Mouse (Mus musculus): ENCODE results near the gene Edc3. TPM values are rescaled to one million over a fixed set of nuclear protein-coding genes. Genes with fewer than 3 reads are reported as not detected.
A peak's percentile ranks its signal among the peaks of the same experiment; 100 is the strongest.

Edc3 gene
- total and polyA plus RNA-seq, 2 experiments from 2014 or later = 3.7 to 10.6 TPM

- DNase-seq (ENCODE audit: low spot score) (no peak), ATAC-seq (ENCODE audit: insufficient read depth, low read depth) (no peak)
- Histone ChIP-seq H3K9me3 (replicated peaks; ENCODE audit: control insufficient read depth, low read length) (no peaks in the 10 kb centered on the region), H3K27ac (ENCODE audit: low read depth) (no peak overlapping the region), H3K27me3 (ENCODE audit: control insufficient read depth, insufficient read depth, low read length) (no peaks in the 10 kb centered on the region), H3K36me3 (replicated peaks; ENCODE audit: control insufficient read depth, insufficient read depth, low read length) (peaks cover 94% of the 10 kb centered on the region), H3K4me3 (ENCODE audit: low read depth, low read length) (no peak overlapping the region), H3K4me2 (ENCODE audit: low read depth, low read length) (no peak overlapping the region), H3K4me1 (ENCODE audit: control insufficient read depth, insufficient read depth) (peaks cover 11% of the 10 kb centered on the region), H3K9ac (replicated peaks; ENCODE audit: low read depth, low read length) (no peak overlapping the region)
- WGBS = 22% methylated on average over 1 of the region's 1 CpGs
- TF ChIP-seq CTCF (IDR thresholded peaks at IDR 0.05; ENCODE audit: low read depth) = no peak
- no peak for TF ChIP-seq EP300 (IDR thresholded peaks at IDR 0.05; ENCODE audit: low read depth)
These were observed 40.5 kb downstream of the Edc3 start for GRCm38 (mm10) chr9:57748831-57749230.

- DNase-seq (ENCODE audit: low spot score) (no peak), ATAC-seq (ENCODE audit: insufficient read depth, low read depth) (no peak)
- 79% methylated on average over 7 of the region's 7 CpGs for WGBS
- no peak overlapping the region for H3K27ac ChIP-seq (ENCODE audit: low read depth)
- H3K4me2 ChIP-seq (ENCODE audit: low read depth, low read length) = no peak overlapping the region
- H3K36me3 ChIP-seq (replicated peaks; ENCODE audit: control insufficient read depth, insufficient read depth, low read length) = peaks cover 100% of the 10 kb centered on the region
- H3K9me3 ChIP-seq (replicated peaks; ENCODE audit: control insufficient read depth, low read length) = no peaks in the 10 kb centered on the region
- H3K4me3 ChIP-seq (ENCODE audit: low read depth, low read length) = no peak overlapping the region
- no peak overlapping the region for H3K9ac ChIP-seq (replicated peaks; ENCODE audit: low read depth, low read length)
- no peaks in the 10 kb centered on the region for H3K27me3 ChIP-seq (ENCODE audit: control insufficient read depth, insufficient read depth, low read length)
- H3K4me1 ChIP-seq (ENCODE audit: control insufficient read depth, insufficient read depth) = peaks cover 11% of the 10 kb centered on the region
- TF ChIP-seq CTCF (IDR thresholded peaks at IDR 0.05; ENCODE audit: low read depth) = no peak
- no peak for TF ChIP-seq EP300 (IDR thresholded peaks at IDR 0.05; ENCODE audit: low read depth)
These were observed 42.6 kb downstream of the Edc3 start for GRCm38 (mm10) chr9:57750901-57751300.

DNA sequence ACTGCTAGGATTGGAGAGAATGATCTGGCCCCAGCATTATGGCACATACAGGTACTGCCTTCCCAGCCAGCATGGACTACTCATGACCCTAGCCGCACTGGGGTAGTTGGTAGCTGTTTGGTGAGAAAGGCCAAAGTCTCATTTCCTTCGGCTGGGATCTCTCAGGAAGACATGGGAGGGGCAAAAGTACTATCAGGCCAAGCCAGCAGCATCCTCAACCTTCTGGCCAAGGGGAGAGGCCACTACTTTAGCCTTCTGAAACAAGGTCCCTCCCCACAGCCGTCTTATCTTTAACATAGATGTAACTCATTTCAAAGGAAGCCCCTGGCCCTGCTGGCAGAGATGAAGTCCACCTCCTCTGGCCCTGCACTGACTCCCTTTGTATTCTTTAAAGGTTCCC lies 49.2 kb downstream of the Edc3 start:
- H3K4me3 ChIP-seq (ENCODE audit: low read depth, low read length) = no peak overlapping the region
- peaks cover 91% of the 10 kb centered on the region for H3K36me3 ChIP-seq (replicated peaks; ENCODE audit: control insufficient read depth, insufficient read depth, low read length)
- H3K4me2 ChIP-seq (ENCODE audit: low read depth, low read length) = no peak overlapping the region
- ATAC-seq (ENCODE audit: insufficient read depth, low read depth) (no peak), DNase-seq (ENCODE audit: low spot score) (no peak)
- no peak for TF ChIP-seq CTCF (IDR thresholded peaks at IDR 0.05; ENCODE audit: low read depth)
- no peak for TF ChIP-seq EP300 (IDR thresholded peaks at IDR 0.05; ENCODE audit: low read depth)
- no peak overlapping the region for H3K9ac ChIP-seq (replicated peaks; ENCODE audit: low read depth, low read length)
- WGBS = 56% methylated on average over 3 of the region's 3 CpGs
- H3K27ac ChIP-seq (ENCODE audit: low read depth) = no peak overlapping the region
- H3K27me3 ChIP-seq (ENCODE audit: control insufficient read depth, insufficient read depth, low read length) = no peaks in the 10 kb centered on the region
- H3K9me3 ChIP-seq (replicated peaks; ENCODE audit: control insufficient read depth, low read length) = no peaks in the 10 kb centered on the region
- peaks cover 14% of the 10 kb centered on the region for H3K4me1 ChIP-seq (ENCODE audit: control insufficient read depth, insufficient read depth)

GRCm38 (mm10) chr9:57758528-57758927 lies 50.2 kb downstream of the Edc3 start:
- Histone ChIP-seq H3K9ac (replicated peaks; ENCODE audit: low read depth, low read length) (0 out of 2 replicates have a peak overlapping the region, but pooled peaks have one; percentile 26), H3K27me3 (ENCODE audit: control insufficient read depth, insufficient read depth, low read length) (no peaks in the 10 kb centered on the region), H3K27ac (ENCODE audit: low read depth) (no peak overlapping the region), H3K36me3 (replicated peaks; ENCODE audit: control insufficient read depth, insufficient read depth, low read length) (peaks cover 81% of the 10 kb centered on the region), H3K4me1 (ENCODE audit: control insufficient read depth, insufficient read depth) (peaks cover 23% of the 10 kb centered on the region), H3K9me3 (replicated peaks; ENCODE audit: control insufficient read depth, low read length) (no peaks in the 10 kb centered on the region), H3K4me2 (ENCODE audit: low read depth, low read length) (no peak overlapping the region), H3K4me3 (ENCODE audit: low read depth, low read length) (no peak overlapping the region)
- 91% methylated on average over 22 of the region's 22 CpGs for WGBS
- ATAC-seq (ENCODE audit: insufficient read depth, low read depth) (no peak), DNase-seq (ENCODE audit: low spot score) (no peak)
- TF ChIP-seq CTCF (IDR thresholded peaks at IDR 0.05; ENCODE audit: low read depth) (no peak), EP300 (IDR thresholded peaks at IDR 0.05; ENCODE audit: low read depth) (no peak)

GRCm38 (mm10) chr9:57759289-57759688 lies 50.9 kb downstream of the Edc3 start:
- ATAC-seq (ENCODE audit: insufficient read depth, low read depth) = peak; percentile 63
- H3K9me3 ChIP-seq (replicated peaks; ENCODE audit: control insufficient read depth, low read length) = no peaks in the 10 kb centered on the region
- H3K4me3 ChIP-seq (ENCODE audit: low read depth, low read length) = no peak overlapping the region
- H3K4me2 ChIP-seq (ENCODE audit: low read depth, low read length) = 0 out of 2 replicates have a peak overlapping the region, but pooled peaks have one; percentile 1
- peaks cover 74% of the 10 kb centered on the region for H3K36me3 ChIP-seq (replicated peaks; ENCODE audit: control insufficient read depth, insufficient read depth, low read length)
- 15% methylated on average over 6 of the region's 6 CpGs for WGBS
- TF ChIP-seq CTCF (IDR thresholded peaks at IDR 0.05; ENCODE audit: low read depth) = peak; percentile 94
- no peak for TF ChIP-seq EP300 (IDR thresholded peaks at IDR 0.05; ENCODE audit: low read depth)
- DNase-seq (ENCODE audit: low spot score) = peak; percentile 77
- 0 out of 2 replicates have a peak overlapping the region, but pooled peaks have one; percentile 26 for H3K9ac ChIP-seq (replicated peaks; ENCODE audit: low read depth, low read length)
- no peaks in the 10 kb centered on the region for H3K27me3 ChIP-seq (ENCODE audit: control insufficient read depth, insufficient read depth, low read length)
- H3K27ac ChIP-seq (ENCODE audit: low read depth) = peak overlapping the region; percentile 68
- H3K4me1 ChIP-seq (ENCODE audit: control insufficient read depth, insufficient read depth) = peaks cover 26% of the 10 kb centered on the region

Data from heart, postnatal 0 days (tissue).